Mouse (Mus musculus): Measurements from ENCODE around the gene Lrrc42. TPM values are rescaled to one million over a fixed set of nuclear protein-coding genes. Genes with fewer than 3 reads are reported as not detected.

Gene Lrrc42
- polyA plus RNA-seq, 1 experiment = 10.6 TPM

DNA sequence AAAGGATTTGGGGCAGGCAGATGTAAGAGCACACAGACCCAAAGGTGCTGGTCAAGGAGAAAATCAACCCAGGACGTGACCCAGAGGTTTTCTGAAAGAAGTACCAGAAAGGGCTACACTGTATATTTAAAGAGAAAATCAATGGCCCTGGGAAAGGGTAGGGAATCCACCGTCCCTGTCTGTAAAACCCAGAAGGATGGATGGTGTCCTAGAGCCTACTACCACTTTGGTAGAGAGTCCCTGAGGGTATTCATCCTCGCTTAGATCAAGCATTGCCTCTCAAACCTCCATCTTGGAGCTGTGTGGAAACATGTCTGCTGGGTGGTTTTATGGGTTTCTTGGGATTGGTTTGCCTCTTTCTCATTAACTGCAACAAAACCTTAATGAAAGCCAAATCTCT lies 1.1 kb upstream of the Lrrc42 start:
- TF ChIP-seq CTCF (IDR thresholded peaks at IDR 0.05; ENCODE audit: insufficient read depth, low read length) (no peak), POLR2A (IDR thresholded peaks at IDR 0.05; ENCODE audit: borderline replicate concordance, extremely low read depth, low read depth, low read length) (no peak)

GRCm38 (mm10) chr4:107252522-107252921 lies 810 bp downstream of the Lrrc42 start:
- H3K4me1 ChIP-seq (ENCODE audit: control insufficient read depth, insufficient read depth, low read length) = peaks cover 3% of the 10 kb centered on the region; the same call in 1 of the 2 replicates
- peak; percentile 21 for DNase-seq
- H3K4me3 ChIP-seq (replicated peaks; ENCODE audit: extremely low read depth, low read depth, low read length) = peak overlapping the region; percentile 4
- TF ChIP-seq CTCF (IDR thresholded peaks at IDR 0.05; ENCODE audit: insufficient read depth, low read length) = no peak
- no peak for TF ChIP-seq POLR2A (IDR thresholded peaks at IDR 0.05; ENCODE audit: borderline replicate concordance, extremely low read depth, low read depth, low read length)
- 4% methylated on average over 11 of the region's 11 CpGs for WGBS

More for the DNA sequence above, 1.1 kb upstream of the Lrrc42 start:
- no peak for DNase-seq
- WGBS = 45% methylated on average over 3 of the region's 3 CpGs
- Histone ChIP-seq H3K4me3 (replicated peaks; ENCODE audit: extremely low read depth, low read depth, low read length) (no peak overlapping the region), H3K4me1 (ENCODE audit: control insufficient read depth, insufficient read depth, low read length) (peaks cover 3% of the 10 kb centered on the region; the same call in 1 of the 2 replicates)

GRCm38 (mm10) chr4:107250494-107250893 lies 2.8 kb downstream of the Lrrc42 start:
- H3K4me3 ChIP-seq (replicated peaks; ENCODE audit: extremely low read depth, low read depth, low read length) = no peak overlapping the region
- DNase-seq = no peak
- WGBS = 18% methylated on average over 4 of the region's 4 CpGs
- peaks cover 9% of the 10 kb centered on the region for H3K4me1 ChIP-seq (ENCODE audit: control insufficient read depth, insufficient read depth, low read length)
- no peak for TF ChIP-seq POLR2A (IDR thresholded peaks at IDR 0.05; ENCODE audit: borderline replicate concordance, extremely low read depth, low read depth, low read length)
- TF ChIP-seq CTCF (IDR thresholded peaks at IDR 0.05; ENCODE audit: insufficient read depth, low read length) = peak; percentile 61

DNA sequence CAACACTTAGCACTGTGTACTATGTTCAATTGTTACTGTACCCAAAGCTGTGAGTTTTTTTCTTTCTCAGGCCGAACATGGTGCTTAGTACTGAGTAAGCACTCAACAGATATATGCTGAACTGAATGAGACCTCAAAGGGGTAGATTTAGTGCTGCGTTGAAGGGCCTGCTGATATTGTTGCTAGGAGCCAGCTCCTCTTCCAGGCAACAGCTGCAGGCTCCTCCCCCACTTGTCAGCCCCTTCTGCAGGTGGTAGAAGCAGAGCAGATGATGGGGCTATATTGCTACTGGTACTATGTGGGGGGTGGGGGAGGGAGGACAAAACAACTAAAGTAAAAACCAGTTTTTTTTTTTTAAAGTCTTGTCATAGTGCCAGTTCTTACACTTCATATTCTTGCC lies 3.9 kb downstream of the Lrrc42 start:
- no peak overlapping the region for H3K4me3 ChIP-seq (replicated peaks; ENCODE audit: extremely low read depth, low read depth, low read length)
- H3K4me1 ChIP-seq (ENCODE audit: control insufficient read depth, insufficient read depth, low read length) = peaks cover 12% of the 10 kb centered on the region
- no peak for TF ChIP-seq CTCF (IDR thresholded peaks at IDR 0.05; ENCODE audit: insufficient read depth, low read length)
- 57% methylated on average over 2 of the region's 2 CpGs for WGBS
- DNase-seq = peak; percentile 23

DNA sequence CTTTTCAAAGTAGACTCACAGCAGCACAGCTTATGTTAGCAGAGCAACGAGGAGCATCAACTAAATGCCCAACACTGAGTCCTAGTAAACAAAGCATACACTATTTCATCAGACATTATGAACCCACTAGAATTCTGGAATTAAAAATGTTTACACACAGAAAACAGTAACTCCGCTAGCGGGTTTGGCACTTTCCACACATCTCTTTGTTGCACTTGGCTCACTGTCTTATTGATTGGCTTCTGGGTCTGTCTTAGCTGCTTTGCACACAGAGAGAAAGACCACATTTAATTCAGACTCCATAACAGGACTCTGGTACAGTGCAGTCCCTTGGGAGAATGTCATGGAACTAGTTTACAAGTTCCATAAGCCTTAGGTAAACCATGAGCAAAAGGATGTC lies 5.3 kb downstream of the Lrrc42 start:
- 51% methylated on average over 3 of the region's 3 CpGs for WGBS
- Histone ChIP-seq H3K4me1 (ENCODE audit: control insufficient read depth, insufficient read depth, low read length) (peaks cover 10% of the 10 kb centered on the region), H3K4me3 (replicated peaks; ENCODE audit: extremely low read depth, low read depth, low read length) (no peak overlapping the region)
- no peak for TF ChIP-seq POLR2A (IDR thresholded peaks at IDR 0.05; ENCODE audit: borderline replicate concordance, extremely low read depth, low read depth, low read length)
- TF ChIP-seq CTCF (IDR thresholded peaks at IDR 0.05; ENCODE audit: insufficient read depth, low read length) = no peak
- no peak for DNase-seq

GRCm38 (mm10) chr4:107247110-107247509 lies 6.2 kb downstream of the Lrrc42 start:
- Histone ChIP-seq H3K4me3 (replicated peaks; ENCODE audit: extremely low read depth, low read depth, low read length) (no peak overlapping the region), H3K4me1 (ENCODE audit: control insufficient read depth, insufficient read depth, low read length) (peaks cover 10% of the 10 kb centered on the region)
- no peak for DNase-seq
- WGBS = 68% methylated on average over 9 of the region's 9 CpGs
- TF ChIP-seq CTCF (IDR thresholded peaks at IDR 0.05; ENCODE audit: insufficient read depth, low read length) (no peak), POLR2A (IDR thresholded peaks at IDR 0.05; ENCODE audit: borderline replicate concordance, extremely low read depth, low read depth, low read length) (no peak)

DNA sequence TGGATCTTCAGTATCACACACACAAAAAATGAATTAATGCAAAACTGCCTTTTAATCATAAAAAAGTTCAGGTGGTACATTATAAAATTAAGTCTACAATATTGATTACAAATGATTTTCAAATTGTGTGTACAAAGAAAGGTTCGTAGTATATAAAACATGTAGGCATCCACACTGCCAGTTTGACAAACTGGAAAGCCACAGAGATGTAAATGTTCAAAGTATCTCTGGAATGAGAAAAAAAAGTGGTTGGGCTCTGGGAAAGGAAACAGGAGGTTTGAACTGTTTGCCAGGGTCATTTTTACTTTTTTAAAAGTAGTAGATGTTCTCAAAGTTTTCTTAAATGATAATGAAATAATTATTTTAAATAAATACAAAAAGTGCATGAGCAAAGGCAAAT lies 7.3 kb downstream of the Lrrc42 start:
- TF ChIP-seq CTCF (IDR thresholded peaks at IDR 0.05; ENCODE audit: insufficient read depth, low read length) (no peak), POLR2A (IDR thresholded peaks at IDR 0.05; ENCODE audit: borderline replicate concordance, extremely low read depth, low read depth, low read length) (no peak)

GRCm38 (mm10) chr4:107245368-107245767 lies 8.0 kb downstream of the Lrrc42 start:
- Histone ChIP-seq H3K4me3 (replicated peaks; ENCODE audit: extremely low read depth, low read depth, low read length) (no peak overlapping the region), H3K4me1 (ENCODE audit: control insufficient read depth, insufficient read depth, low read length) (peaks cover 10% of the 10 kb centered on the region)
- 33% methylated on average over 2 of the region's 2 CpGs for WGBS
- no peak for DNase-seq
- no peak for TF ChIP-seq CTCF (IDR thresholded peaks at IDR 0.05; ENCODE audit: insufficient read depth, low read length)
- no peak for TF ChIP-seq POLR2A (IDR thresholded peaks at IDR 0.05; ENCODE audit: borderline replicate concordance, extremely low read depth, low read depth, low read length)

More for the DNA sequence above, 7.3 kb downstream of the Lrrc42 start:
- no peak overlapping the region for H3K4me3 ChIP-seq (replicated peaks; ENCODE audit: extremely low read depth, low read depth, low read length)
- 62% methylated on average over 1 of the region's 1 CpGs for WGBS
- H3K4me1 ChIP-seq (ENCODE audit: control insufficient read depth, insufficient read depth, low read length) = peaks cover 10% of the 10 kb centered on the region
- no peak for DNase-seq

DNA sequence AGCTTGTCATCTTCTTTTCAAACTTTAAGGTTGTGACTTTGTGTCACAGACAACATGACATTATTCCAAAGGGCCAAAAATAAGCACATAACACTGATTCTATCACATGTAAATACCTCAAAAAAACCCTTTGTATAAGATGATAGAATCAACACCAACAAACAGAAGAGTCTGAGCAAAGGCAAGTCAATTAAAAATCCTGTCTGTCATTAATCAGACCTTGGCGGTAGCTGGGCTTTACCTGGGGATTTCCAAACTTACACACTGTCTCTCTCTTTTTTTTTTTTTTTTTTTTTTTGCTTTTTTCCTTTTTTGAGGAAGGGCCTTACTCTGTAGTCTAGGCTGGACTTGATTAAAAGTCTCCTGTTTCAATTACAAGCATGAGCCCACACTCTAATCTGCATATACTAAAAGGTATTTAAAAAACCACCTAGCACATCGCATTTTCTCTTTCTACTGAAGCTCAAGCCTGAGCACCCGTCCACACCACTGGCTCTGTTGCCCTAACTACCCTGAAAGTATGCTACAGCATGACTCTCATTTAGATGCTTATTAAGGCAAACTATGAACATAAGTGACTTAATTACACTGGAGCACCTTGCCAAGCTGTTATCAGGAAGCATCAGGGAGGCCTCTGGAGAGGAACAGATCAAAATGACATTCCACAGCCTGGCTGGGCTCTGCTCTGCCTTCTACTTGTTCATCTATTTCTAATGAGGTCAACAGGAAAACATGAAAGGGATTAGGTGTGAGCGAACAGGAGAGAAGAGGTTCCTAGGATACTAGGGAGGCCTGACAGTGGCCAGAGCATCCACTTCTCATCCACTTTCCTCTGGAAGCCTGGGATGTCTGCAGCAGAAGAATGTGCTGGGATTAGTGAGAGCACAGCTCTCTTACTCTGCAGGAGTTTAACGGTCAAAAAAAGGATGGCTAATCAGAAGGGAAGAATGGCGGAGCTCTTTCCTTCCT lies 9.7 kb downstream of the Lrrc42 start:
- no peak for DNase-seq
- TF ChIP-seq CTCF (IDR thresholded peaks at IDR 0.05; ENCODE audit: insufficient read depth, low read length) = no peak
- no peak for TF ChIP-seq POLR2A (IDR thresholded peaks at IDR 0.05; ENCODE audit: borderline replicate concordance, extremely low read depth, low read depth, low read length)
- 66% methylated on average over 6 of the region's 6 CpGs for WGBS
- Histone ChIP-seq H3K4me3 (replicated peaks; ENCODE audit: extremely low read depth, low read depth, low read length) (no peak overlapping the region), H3K4me1 (ENCODE audit: control insufficient read depth, insufficient read depth, low read length) (peaks cover 10% of the 10 kb centered on the region)

DNA sequence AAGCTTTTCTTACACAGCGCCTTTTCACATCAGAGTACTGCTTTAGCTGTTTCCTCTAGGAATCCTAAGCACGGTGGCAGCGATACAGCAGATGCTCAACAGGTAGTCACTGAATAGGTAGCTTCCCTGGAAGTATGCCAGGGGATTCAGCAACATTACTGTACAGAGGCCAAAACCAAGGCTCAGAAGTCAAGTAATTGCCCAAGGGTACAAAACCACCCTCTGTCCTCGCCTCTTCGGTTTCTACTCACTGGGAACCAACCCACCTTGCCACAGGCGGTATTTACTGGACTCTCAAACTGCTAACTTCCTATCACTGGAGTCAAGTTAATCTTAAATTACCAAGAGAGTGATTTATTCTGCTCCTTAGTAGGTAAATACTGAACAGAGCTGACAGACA lies 13.1 kb downstream of the Lrrc42 start:
- no peak for DNase-seq
- TF ChIP-seq POLR2A (IDR thresholded peaks at IDR 0.05; ENCODE audit: borderline replicate concordance, extremely low read depth, low read depth, low read length) (no peak), CTCF (IDR thresholded peaks at IDR 0.05; ENCODE audit: insufficient read depth, low read length) (no peak)
- Histone ChIP-seq H3K4me1 (ENCODE audit: control insufficient read depth, insufficient read depth, low read length) (peaks cover under 1% of the 10 kb centered on the region), H3K4me3 (replicated peaks; ENCODE audit: extremely low read depth, low read depth, low read length) (no peak overlapping the region)
- 95% methylated on average over 6 of the region's 6 CpGs for WGBS
